Mouse (Mus musculus) heart, embryonic 12.5 days (tissue): ENCODE measurements around the gene Tkfc. TPM values are rescaled to one million over a fixed set of nuclear protein-coding genes. Genes with fewer than 3 reads are reported as not detected.

Experiments used
- ATAC-seq: fragments of 200-750 bp; cut with Nextera tagmentation; 2 replicates; pipeline ENCODE4 v1.8.0; 2017; ENCODE audit warnings: moderate TSS enrichment, moderate library complexity; ENCODE audit not compliant: insufficient number of reproducible peaks, low FRiP score
- H3K27ac ChIP-seq: fragments of 300-500 bp; sonication (generic); 2 replicates; pipeline ENCODE4 v1.5.1; 2016; ENCODE audit warnings: mild to moderate bottlenecking, moderate library complexity; ENCODE audit not compliant: poor library complexity, severe bottlenecking
- H3K27me3 ChIP-seq: fragments of 300-500 bp; sonication (generic); replicated peaks from 2 replicates; pipeline ENCODE4 v1.6.1; 2016; ENCODE audit warnings: mild to moderate bottlenecking, moderate library complexity
- H3K36me3 ChIP-seq: fragments of 300-500 bp; sonication (generic); 2 replicates; pipeline ENCODE4 v1.6.1; 2016; ENCODE audit warnings: mild to moderate bottlenecking, moderate library complexity
- H3K4me1 ChIP-seq: fragments of 300-500 bp; sonication (generic); replicated peaks from 2 replicates; pipeline ENCODE4 v1.6.1; 2016; ENCODE audit warnings: mild to moderate bottlenecking
- H3K4me2 ChIP-seq: fragments of 300-500 bp; sonication (generic); 2 replicates; pipeline ENCODE4 v1.6.1; 2016; ENCODE audit warnings: mild to moderate bottlenecking, moderate library complexity
- H3K4me3 ChIP-seq: fragments of 300-500 bp; sonication (generic); 2 replicates; pipeline ENCODE4 v1.5.1; 2016; ENCODE audit warnings: mild to moderate bottlenecking
- H3K9ac ChIP-seq: fragments of 300-500 bp; sonication (generic); 2 replicates; pipeline ENCODE4 v1.6.1; 2016; ENCODE audit warnings: mild to moderate bottlenecking, moderate library complexity
- H3K9me3 ChIP-seq: fragments of 300-500 bp; sonication (generic); replicated peaks from 2 replicates; pipeline ENCODE4 v1.6.1; 2016; ENCODE audit warnings: mild to moderate bottlenecking, moderate library complexity
- WGBS: fragments of 180-500 bp; shearing (Covaris S2); methylation state at CpG from one replicate; pipeline ENCODE4 v1.1.7; 2016; 5-methylcytosine and 5-hydroxymethylcytosine counted together
- polyA plus RNA-seq: library from polyadenylated mRNA; unstranded; fragments of >200 nt; fragmentation: Nextera tagmentation; extraction: Ambion mirVana; gene quantifications from 2 replicates; pipeline ENCODE4 v1.2.1, GENCODE M21; 2016

The Tkfc gene
- polyA plus RNA-seq, 1 experiment from 2014 or later = 11.9 TPM

GRCm38 (mm10) chr19:10604534-10604933, 920 bp downstream of the Tkfc start:
- H3K27me3 ChIP-seq = no peaks in the 10 kb centered on the region
- 39% methylated on average over 3 of the region's 3 CpGs for WGBS
- no peaks in the 10 kb centered on the region for H3K9me3 ChIP-seq

GRCm38 (mm10) chr19:10603660-10604523, 1.6 kb downstream of the Tkfc start:
- H3K4me1 ChIP-seq = peaks cover 44% of the 10 kb centered on the region
- H3K9ac ChIP-seq = peak overlapping the region; percentile 75; the same call in 1 of the 2 replicates
- no peaks in the 10 kb centered on the region for H3K9me3 ChIP-seq
- peaks cover 30% of the 10 kb centered on the region for H3K36me3 ChIP-seq
- no peak overlapping the region for H3K4me3 ChIP-seq
- no peaks in the 10 kb centered on the region for H3K27me3 ChIP-seq
- H3K27ac ChIP-seq = no peak overlapping the region; the same call in 1 of the 2 replicates
- H3K4me2 ChIP-seq = no peak overlapping the region; the same call in 1 of the 2 replicates
- WGBS = 81% methylated on average over 18 of the region's 18 CpGs
- ATAC-seq = no peak

More at GRCm38 (mm10) chr19:10604534-10604933, 920 bp downstream of the Tkfc start:
- Histone ChIP-seq H3K4me3 (peak overlapping the region; percentile 87), H3K36me3 (peaks cover 31% of the 10 kb centered on the region), H3K4me2 (peak overlapping the region; percentile 71), H3K4me1 (peaks cover 44% of the 10 kb centered on the region), H3K9ac (peak overlapping the region; percentile 75), H3K27ac (peak overlapping the region; percentile 91)
- no peak for ATAC-seq

DNA sequence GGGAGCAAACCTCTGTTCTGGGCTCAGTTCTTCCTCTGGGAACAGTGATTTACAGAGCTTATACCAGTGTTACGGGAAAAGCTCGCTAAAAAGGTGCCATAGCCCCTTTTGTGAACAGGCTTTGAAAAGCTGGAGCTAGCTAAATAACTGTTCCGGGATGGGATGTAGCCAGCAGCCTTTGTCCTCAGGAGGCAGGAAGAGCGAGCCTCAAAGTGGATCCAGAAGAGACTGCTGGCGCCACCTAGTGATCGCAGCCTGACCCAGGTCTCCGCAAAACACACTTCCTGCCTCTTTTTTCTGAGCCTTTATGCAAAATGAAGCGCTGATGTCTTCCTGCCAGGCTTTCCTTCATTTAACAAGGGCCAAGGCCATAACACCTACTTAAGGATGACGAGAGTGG, 2.7 kb downstream of the Tkfc start:
- Histone ChIP-seq H3K4me3 (peak overlapping the region; percentile 21), H3K4me1 (peaks cover 38% of the 10 kb centered on the region), H3K27ac (peak overlapping the region; percentile 87), H3K27me3 (no peaks in the 10 kb centered on the region), H3K9me3 (no peaks in the 10 kb centered on the region), H3K36me3 (peaks cover 22% of the 10 kb centered on the region), H3K9ac (peak overlapping the region; percentile 65), H3K4me2 (peak overlapping the region; percentile 60)
- ATAC-seq = peak; percentile 60; the same call in 1 of the 2 replicates
- 3% methylated on average over 9 of the region's 9 CpGs for WGBS

DNA sequence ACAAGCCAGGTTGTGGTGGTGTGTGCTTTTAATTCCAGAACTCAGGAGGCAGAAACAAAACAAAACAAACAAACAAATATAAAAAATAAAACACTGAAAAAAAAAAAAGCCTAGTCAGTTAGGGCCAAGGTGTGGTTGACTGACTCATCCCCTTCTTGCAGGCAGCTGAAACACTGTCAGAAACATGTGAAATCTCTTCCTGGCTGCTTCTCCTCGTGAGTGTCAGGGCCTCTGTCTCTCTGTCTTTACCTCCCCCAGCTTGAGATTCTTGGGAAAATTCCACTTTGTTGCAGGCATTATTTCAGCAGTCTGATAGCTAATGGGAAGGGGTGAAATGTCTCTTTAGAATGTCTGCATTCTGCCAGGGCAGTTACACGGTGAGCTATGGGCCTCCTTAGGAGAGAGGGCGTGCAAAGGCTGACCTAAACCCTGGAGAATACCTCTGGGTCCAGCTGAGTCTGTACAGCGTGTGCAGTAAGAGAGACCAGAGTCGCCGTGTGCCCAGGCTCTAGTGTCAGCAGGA, 3.1 kb downstream of the Tkfc start:
- peaks cover 33% of the 10 kb centered on the region for H3K4me1 ChIP-seq
- no peak for ATAC-seq
- H3K4me2 ChIP-seq = peak overlapping the region; percentile 60
- WGBS = 13% methylated on average over 6 of the region's 6 CpGs
- peaks cover 18% of the 10 kb centered on the region; the same call in 1 of the 2 replicates for H3K36me3 ChIP-seq
- H3K27me3 ChIP-seq = no peaks in the 10 kb centered on the region
- H3K9me3 ChIP-seq = no peaks in the 10 kb centered on the region
- H3K9ac ChIP-seq = peak overlapping the region; percentile 65
- peak overlapping the region; percentile 87 for H3K27ac ChIP-seq
- H3K4me3 ChIP-seq = peak overlapping the region; percentile 21

- 90% methylated on average over 2 of the region's 2 CpGs for WGBS
- peaks cover 38% of the 10 kb centered on the region for H3K36me3 ChIP-seq
- no peak for ATAC-seq
These were observed 5.8 kb downstream of the Tkfc start for GRCm38 (mm10) chr19:10599648-10600047.

GRCm38 (mm10) chr19:10598188-10598587, 7.3 kb downstream of the Tkfc start:
- 31% methylated on average over 3 of the region's 3 CpGs for WGBS
- Histone ChIP-seq H3K9me3 (no peaks in the 10 kb centered on the region), H3K27me3 (no peaks in the 10 kb centered on the region)

More at GRCm38 (mm10) chr19:10599648-10600047, 5.8 kb downstream of the Tkfc start:
- no peaks in the 10 kb centered on the region for H3K9me3 ChIP-seq
- H3K4me2 ChIP-seq = no peak overlapping the region
- no peaks in the 10 kb centered on the region for H3K27me3 ChIP-seq
- H3K4me3 ChIP-seq = no peak overlapping the region
- no peak overlapping the region for H3K9ac ChIP-seq
- H3K27ac ChIP-seq = no peak overlapping the region
- peaks cover 22% of the 10 kb centered on the region for H3K4me1 ChIP-seq

DNA sequence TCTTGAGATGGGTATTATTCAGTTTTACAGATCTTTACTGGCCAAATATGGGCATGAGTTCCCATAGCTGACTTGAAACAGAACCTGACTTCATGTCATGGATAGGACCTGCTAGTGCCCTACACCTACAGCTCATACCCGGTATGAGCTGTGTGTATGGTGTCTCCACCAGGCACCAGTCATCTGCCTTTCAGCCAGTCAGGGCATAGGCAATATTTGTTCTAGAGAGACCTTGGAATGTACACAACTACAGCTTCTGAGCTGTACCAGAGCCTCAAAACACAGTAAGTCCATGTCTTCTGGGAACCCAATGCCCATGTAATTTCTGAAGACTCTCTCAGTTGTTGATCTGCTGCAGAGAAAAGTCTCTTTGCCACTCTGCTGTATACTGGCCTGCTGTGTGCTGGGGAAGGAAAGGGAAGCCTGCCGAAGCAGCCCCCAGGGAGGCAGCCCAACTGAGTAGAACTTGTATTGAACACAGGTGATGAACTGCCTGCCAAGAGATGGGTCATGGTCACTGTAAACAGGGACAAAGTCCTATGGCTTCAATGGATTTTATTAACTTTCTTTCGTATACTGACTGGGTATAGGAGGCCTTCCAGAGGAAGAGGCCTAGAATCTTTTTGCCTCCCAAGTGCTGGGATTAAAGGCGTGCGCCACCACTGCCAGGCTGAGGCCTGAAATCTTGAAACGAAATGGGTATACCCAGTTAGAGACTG, 13.6 kb downstream of the Tkfc start:
- WGBS = 87% methylated on average over 6 of the region's 6 CpGs
- no peak overlapping the region for H3K27ac ChIP-seq
- H3K4me2 ChIP-seq = no peak overlapping the region
- no peak for ATAC-seq
- no peaks in the 10 kb centered on the region for H3K9me3 ChIP-seq
- H3K9ac ChIP-seq = no peak overlapping the region
- peaks cover 67% of the 10 kb centered on the region for H3K36me3 ChIP-seq
- H3K4me3 ChIP-seq = no peak overlapping the region
- H3K4me1 ChIP-seq = no peaks in the 10 kb centered on the region
- H3K27me3 ChIP-seq = no peaks in the 10 kb centered on the region

More at GRCm38 (mm10) chr19:10598188-10598587, 7.3 kb downstream of the Tkfc start:
- Histone ChIP-seq H3K27ac (no peak overlapping the region), H3K4me2 (no peak overlapping the region), H3K36me3 (peaks cover 52% of the 10 kb centered on the region), H3K9ac (no peak overlapping the region), H3K4me1 (peaks cover 8% of the 10 kb centered on the region), H3K4me3 (no peak overlapping the region)
- ATAC-seq = no peak

GRCm38 (mm10) chr19:10590301-10590700, 15.2 kb downstream of the Tkfc start:
- ATAC-seq = no peak
- H3K27me3 ChIP-seq = no peaks in the 10 kb centered on the region
- peaks cover 56% of the 10 kb centered on the region for H3K36me3 ChIP-seq
- WGBS = 67% methylated on average over 3 of the region's 3 CpGs
- H3K9me3 ChIP-seq = no peaks in the 10 kb centered on the region
- no peak overlapping the region for H3K4me2 ChIP-seq
- no peak overlapping the region for H3K27ac ChIP-seq
- no peaks in the 10 kb centered on the region for H3K4me1 ChIP-seq
- no peak overlapping the region for H3K4me3 ChIP-seq
- H3K9ac ChIP-seq = no peak overlapping the region

- Histone ChIP-seq H3K9me3 (no peaks in the 10 kb centered on the region), H3K4me3 (no peak overlapping the region), H3K36me3 (peaks cover 50% of the 10 kb centered on the region), H3K4me2 (no peak overlapping the region), H3K9ac (no peak overlapping the region), H3K4me1 (no peaks in the 10 kb centered on the region), H3K27ac (no peak overlapping the region), H3K27me3 (no peaks in the 10 kb centered on the region)
- ATAC-seq = no peak
- 76% methylated on average over 5 of the region's 5 CpGs for WGBS
These were observed 16.2 kb downstream of the Tkfc start for GRCm38 (mm10) chr19:10589127-10589857.

DNA sequence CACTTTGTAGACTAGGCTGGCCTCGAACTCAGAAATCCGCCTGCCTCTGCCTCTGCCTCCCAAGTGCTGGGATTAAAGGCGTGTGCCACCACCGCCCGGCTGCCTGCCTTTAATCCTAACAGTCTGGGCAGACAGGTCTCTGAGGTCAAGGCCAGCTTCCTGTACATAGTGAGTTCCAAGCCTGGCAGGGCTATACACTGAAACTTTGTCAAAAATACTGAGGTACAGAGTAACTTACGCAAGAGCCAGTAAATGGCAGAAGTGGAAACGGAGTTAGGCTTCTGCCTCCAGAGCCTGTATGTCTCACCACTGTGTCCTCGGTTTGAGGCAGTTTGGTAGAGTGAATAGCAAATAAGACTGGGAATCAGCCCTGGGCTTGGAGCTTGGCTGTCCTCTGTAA, 18.2 kb downstream of the Tkfc start:
- Histone ChIP-seq H3K36me3 (peaks cover 37% of the 10 kb centered on the region), H3K4me2 (no peak overlapping the region), H3K9me3 (no peaks in the 10 kb centered on the region), H3K27ac (no peak overlapping the region), H3K4me1 (no peaks in the 10 kb centered on the region), H3K27me3 (no peaks in the 10 kb centered on the region), H3K4me3 (no peak overlapping the region), H3K9ac (no peak overlapping the region)
- WGBS = 84% methylated on average over 8 of the region's 8 CpGs
- ATAC-seq = no peak
